Mouse (Mus musculus) naive thymus-derived CD4-positive, alpha-beta T cell, adult 2 months (primary cell): ENCODE data around the gene Slbp.
A peak's percentile ranks its signal among the peaks of the same experiment; 100 is the strongest.

Experiments
- DNase-seq: peaks from one replicate; pipeline ENCODE4 v3.0.0-alpha.2; 2011; ENCODE audit warnings: low read depth

The Slbp gene

GRCm38 (mm10) chr5:33681044-33681443 is 28.7 kb upstream of the Slbp start:
- no peak for DNase-seq

- DNase-seq: no peak
Observed at GRCm38 (mm10) chr5:33678244-33678643, 25.9 kb upstream of the Slbp start.

- no peak for DNase-seq
Observed at GRCm38 (mm10) chr5:33675964-33676363, 23.6 kb upstream of the Slbp start.

GRCm38 (mm10) chr5:33674439-33674838 is 22.1 kb upstream of the Slbp start:
- DNase-seq: no peak

- no peak for DNase-seq
Observed at GRCm38 (mm10) chr5:33671659-33672058, 19.3 kb upstream of the Slbp start.

- DNase-seq: peak; percentile 71
Observed at GRCm38 (mm10) chr5:33668223-33668622, 15.8 kb upstream of the Slbp start.

- no peak for DNase-seq
Observed at GRCm38 (mm10) chr5:33658664-33659050, 6.3 kb upstream of the Slbp start.

- peak; percentile 97 for DNase-seq
Observed at GRCm38 (mm10) chr5:33657787-33658663, 5.7 kb upstream of the Slbp start, which contains the start of the genes Tacc3 and Tmem129. Gene Tacc3 (plus strand): TSS chr5:33658128. Gene Tmem129 (minus strand): TSS chr5:33658416.

GRCm38 (mm10) chr5:33657251-33657786 is 4.9 kb upstream of the Slbp start:
- DNase-seq: no peak

GRCm38 (mm10) chr5:33656739-33657138 is 4.4 kb upstream of the Slbp start:
- DNase-seq: no peak

- no peak for DNase-seq
Observed at GRCm38 (mm10) chr5:33655251-33655840, 3.0 kb upstream of the Slbp start.

GRCm38 (mm10) chr5:33654424-33654823 is 2.0 kb upstream of the Slbp start:
- DNase-seq: no peak

GRCm38 (mm10) chr5:33652783-33653173 is 404 bp upstream of the Slbp start:
- no peak for DNase-seq

- DNase-seq: peak; percentile 69
Observed at GRCm38 (mm10) chr5:33651541-33651920, 843 bp downstream of the Slbp start.

- DNase-seq: no peak
Observed at GRCm38 (mm10) chr5:33651017-33651416, 1.4 kb downstream of the Slbp start.

- DNase-seq: peak; percentile 72
Observed at GRCm38 (mm10) chr5:33640652-33641051, 11.7 kb downstream of the Slbp start.

- no peak for DNase-seq
Observed at GRCm38 (mm10) chr5:33638826-33639225, 13.5 kb downstream of the Slbp start.

GRCm38 (mm10) chr5:33637606-33638350 is 14.6 kb downstream of the Slbp start:
- DNase-seq: no peak

GRCm38 (mm10) chr5:33635361-33635760 is 17.0 kb downstream of the Slbp start:
- DNase-seq: no peak

GRCm38 (mm10) chr5:33632526-33632925 is 19.8 kb downstream of the Slbp start:
- DNase-seq: no peak

- no peak for DNase-seq
Observed at GRCm38 (mm10) chr5:33630615-33631014, 21.8 kb downstream of the Slbp start.

- no peak for DNase-seq
Observed at GRCm38 (mm10) chr5:33630061-33630460, 22.3 kb downstream of the Slbp start.
